Mouse (Mus musculus) lung, postnatal 4 days (tissue): ENCODE results near the gene Slc22a7.

Experiments used
- DNase-seq, 2 experiments: peaks; one replicate each; pipeline ENCODE4 v3.0.0; 2021

The Slc22a7 gene

GRCm38 (mm10) chr17:46438298-46438873 lies at the start of gene Slc22a7:
TSS of gene Slc22a7 (minus strand) at chr17:46438457.
- DNase-seq: peak in 1 of 2 experiments; percentile 12

- DNase-seq: no peak
Measured at GRCm38 (mm10) chr17:46487431-46487830, 49.2 kb upstream of the Slc22a7 start, which contains the start of gene Ttbk1. TSS of gene Ttbk1 (minus strand) at chr17:46487675.

GRCm38 (mm10) chr17:46486995-46487394 lies 48.7 kb upstream of the Slc22a7 start:
- DNase-seq: no peak

GRCm38 (mm10) chr17:46484461-46484875 lies 46.2 kb upstream of the Slc22a7 start:
- no peak for DNase-seq

- no peak for DNase-seq
Measured at GRCm38 (mm10) chr17:46484021-46484431, 45.8 kb upstream of the Slc22a7 start.

- peak in 1 of 2 experiments; percentile 21 for DNase-seq
Measured at GRCm38 (mm10) chr17:46483561-46484001, 45.3 kb upstream of the Slc22a7 start.

GRCm38 (mm10) chr17:46477286-46477685 lies 39.0 kb upstream of the Slc22a7 start:
- DNase-seq: no peak

GRCm38 (mm10) chr17:46476601-46477000 lies 38.3 kb upstream of the Slc22a7 start:
- no peak for DNase-seq

GRCm38 (mm10) chr17:46467830-46468229 lies 29.6 kb upstream of the Slc22a7 start:
- DNase-seq: no peak

- DNase-seq: no peak
Measured at GRCm38 (mm10) chr17:46462226-46462625, 24.0 kb upstream of the Slc22a7 start.

- no peak for DNase-seq
Measured at GRCm38 (mm10) chr17:46461347-46461746, 23.1 kb upstream of the Slc22a7 start.

- no peak for DNase-seq
Measured at GRCm38 (mm10) chr17:46460673-46461072, 22.4 kb upstream of the Slc22a7 start.

- DNase-seq: no peak
Measured at GRCm38 (mm10) chr17:46458439-46458838, 20.2 kb upstream of the Slc22a7 start.

GRCm38 (mm10) chr17:46457791-46458190 lies 19.5 kb upstream of the Slc22a7 start:
- peak in 1 of 2 experiments; percentile 46 for DNase-seq

GRCm38 (mm10) chr17:46455110-46455691 lies 16.9 kb upstream of the Slc22a7 start:
- DNase-seq: peak; percentile 56 to 62

- no peak for DNase-seq
Measured at GRCm38 (mm10) chr17:46454539-46454938, 16.3 kb upstream of the Slc22a7 start.

- DNase-seq: no peak
Measured at GRCm38 (mm10) chr17:46453970-46454411, 15.7 kb upstream of the Slc22a7 start.

- DNase-seq: no peak
Measured at GRCm38 (mm10) chr17:46453302-46453948, 15.2 kb upstream of the Slc22a7 start.

- no peak for DNase-seq
Measured at GRCm38 (mm10) chr17:46452683-46453082, 14.4 kb upstream of the Slc22a7 start.

- no peak for DNase-seq
Measured at GRCm38 (mm10) chr17:46446264-46446663, 8.0 kb upstream of the Slc22a7 start.

GRCm38 (mm10) chr17:46444839-46445579 lies 6.8 kb upstream of the Slc22a7 start:
- DNase-seq: no peak

GRCm38 (mm10) chr17:46439176-46439575 lies 919 bp upstream of the Slc22a7 start:
- DNase-seq: peak in 1 of 2 experiments; percentile 13

- DNase-seq: peak; percentile 36 to 39
Measured at GRCm38 (mm10) chr17:46436672-46437366, 1.4 kb downstream of the Slc22a7 start.
